Mouse (Mus musculus): ENCODE data around the gene Rab8b. TPM values are rescaled to one million over a fixed set of nuclear protein-coding genes. Genes with fewer than 3 reads are reported as not detected.

Gene Rab8b
- polyA plus RNA-seq, 1 experiment from 2014 or later: 27.6 TPM

DNA sequence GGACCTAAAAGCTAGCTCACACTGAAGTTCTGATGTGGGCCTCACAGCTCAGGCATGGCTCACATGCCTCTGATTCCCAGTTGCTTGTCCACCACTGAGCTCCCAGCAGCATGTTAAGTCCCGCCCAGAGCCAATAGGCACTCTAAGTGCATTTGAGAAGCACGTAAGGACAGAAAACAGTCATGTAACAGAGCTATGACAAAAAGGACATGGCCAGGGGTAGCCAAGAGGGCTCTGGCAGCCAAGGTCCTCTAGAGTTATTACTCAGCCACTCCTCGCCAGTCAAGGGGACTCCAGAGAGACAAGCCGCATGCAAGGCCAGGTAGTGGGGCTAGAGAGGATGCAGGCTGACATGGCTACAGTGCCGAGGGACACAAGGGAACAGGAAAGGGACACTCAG is 60.0 kb downstream of the Rab8b start:
- no peak for DNase-seq
- Histone ChIP-seq H3K9me3 (ENCODE audit: control insufficient read depth, low read length) (no peaks in the 10 kb centered on the region), H3K4me1 (ENCODE audit: control insufficient read depth, insufficient read depth, low read length) (no peaks in the 10 kb centered on the region), H3K9ac (replicated peaks; ENCODE audit: low read length) (no peak overlapping the region), H3K4me3 (replicated peaks; ENCODE audit: low read depth, low read length) (no peak overlapping the region), H3K27ac (replicated peaks; ENCODE audit: low read depth, low read length) (no peak overlapping the region), H3K4me2 (ENCODE audit: low read length) (no peak overlapping the region), H3K27me3 (ENCODE audit: control insufficient read depth, insufficient read depth, low read length) (no peaks in the 10 kb centered on the region), H3K36me3 (ENCODE audit: control insufficient read depth, insufficient read depth, low read length) (peaks cover 19% of the 10 kb centered on the region)
- 87% methylated on average over 5 of the region's 5 CpGs for WGBS
- no peak for ATAC-seq (ENCODE audit: low FRiP score, low TSS enrichment)

DNA sequence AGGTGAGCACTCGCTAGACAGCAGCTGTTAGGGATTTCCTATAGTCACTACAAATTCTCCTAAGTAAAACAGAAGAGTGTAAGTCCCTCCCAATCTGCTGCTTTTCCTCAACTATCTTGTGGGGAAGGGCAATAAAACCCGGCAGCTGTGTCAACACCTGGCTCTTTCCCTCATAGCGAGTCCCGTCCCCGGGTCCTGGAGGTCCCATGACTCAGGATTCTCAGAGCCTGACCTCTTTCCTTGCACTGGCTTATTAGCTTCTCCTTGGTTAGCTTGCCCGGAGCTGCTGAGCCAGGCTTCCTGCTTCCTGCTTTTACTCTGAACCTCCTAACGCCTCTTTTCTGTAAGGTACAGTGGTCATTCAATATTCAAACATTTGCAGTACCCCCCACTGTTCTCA is 63.6 kb downstream of the Rab8b start:
- WGBS: 81% methylated on average over 7 of the region's 7 CpGs
- no peaks in the 10 kb centered on the region for H3K27me3 ChIP-seq (ENCODE audit: control insufficient read depth, insufficient read depth, low read length)

DNA sequence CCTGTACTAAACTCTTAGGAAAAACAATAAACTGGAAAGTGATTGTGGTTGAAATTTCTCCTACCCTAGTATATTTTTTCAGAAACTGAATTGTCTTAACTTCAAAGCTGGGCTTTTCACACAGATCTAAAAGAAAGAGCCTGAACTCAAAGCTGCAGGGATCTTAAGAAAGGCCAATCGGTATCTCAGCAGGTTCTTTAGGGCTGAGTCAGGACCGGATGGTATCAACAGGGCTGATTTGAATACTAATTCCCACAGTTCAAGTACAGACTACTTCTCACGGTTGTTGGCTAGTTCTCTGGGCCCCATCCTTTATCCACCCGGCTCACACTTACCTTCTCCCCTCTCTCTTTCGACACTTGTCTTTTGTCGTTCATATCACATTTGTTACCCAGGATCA is 66.9 kb downstream of the Rab8b start:
- Histone ChIP-seq H3K9me3 (ENCODE audit: control insufficient read depth, low read length) (no peaks in the 10 kb centered on the region), H3K4me2 (ENCODE audit: low read length) (no peak overlapping the region), H3K36me3 (ENCODE audit: control insufficient read depth, insufficient read depth, low read length) (peaks cover 7% of the 10 kb centered on the region), H3K27ac (replicated peaks; ENCODE audit: low read depth, low read length) (no peak overlapping the region), H3K4me1 (ENCODE audit: control insufficient read depth, insufficient read depth, low read length) (no peaks in the 10 kb centered on the region), H3K4me3 (replicated peaks; ENCODE audit: low read depth, low read length) (no peak overlapping the region), H3K27me3 (ENCODE audit: control insufficient read depth, insufficient read depth, low read length) (no peaks in the 10 kb centered on the region), H3K9ac (replicated peaks; ENCODE audit: low read length) (no peak overlapping the region)
- DNase-seq (no peak), ATAC-seq (ENCODE audit: low FRiP score, low TSS enrichment) (no peak)
- 31% methylated on average over 6 of the region's 6 CpGs for WGBS

More for the DNA sequence above, 63.6 kb downstream of the Rab8b start:
- Histone ChIP-seq H3K9ac (replicated peaks; ENCODE audit: low read length) (no peak overlapping the region), H3K9me3 (ENCODE audit: control insufficient read depth, low read length) (no peaks in the 10 kb centered on the region), H3K4me1 (ENCODE audit: control insufficient read depth, insufficient read depth, low read length) (no peaks in the 10 kb centered on the region), H3K27ac (replicated peaks; ENCODE audit: low read depth, low read length) (no peak overlapping the region), H3K4me3 (replicated peaks; ENCODE audit: low read depth, low read length) (no peak overlapping the region), H3K36me3 (ENCODE audit: control insufficient read depth, insufficient read depth, low read length) (peaks cover 22% of the 10 kb centered on the region), H3K4me2 (ENCODE audit: low read length) (no peak overlapping the region)
- DNase-seq (no peak), ATAC-seq (ENCODE audit: low FRiP score, low TSS enrichment) (no peak)

DNA sequence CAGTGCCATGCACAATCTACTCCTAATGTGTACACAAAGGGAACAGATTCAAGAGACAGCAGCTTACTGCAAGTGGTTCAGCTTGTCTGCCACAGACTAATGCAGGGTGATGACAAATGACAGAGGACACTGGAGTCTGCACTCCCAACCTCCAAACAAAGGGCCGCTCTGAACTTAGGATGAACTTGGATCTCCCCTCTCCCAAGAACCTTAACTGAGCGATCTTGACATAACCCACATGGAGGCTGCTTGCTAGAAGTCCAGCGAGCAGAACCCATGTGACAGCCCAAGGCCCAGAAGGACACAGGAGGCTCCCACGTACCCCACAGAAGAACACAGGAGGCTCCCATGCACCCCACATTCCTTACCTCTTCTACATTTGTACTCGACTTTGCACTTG is 68.5 kb downstream of the Rab8b start:
- 91% methylated on average over 5 of the region's 5 CpGs for WGBS
- Histone ChIP-seq H3K36me3 (ENCODE audit: control insufficient read depth, insufficient read depth, low read length) (peaks cover 23% of the 10 kb centered on the region), H3K4me2 (ENCODE audit: low read length) (no peak overlapping the region), H3K27me3 (ENCODE audit: control insufficient read depth, insufficient read depth, low read length) (no peaks in the 10 kb centered on the region), H3K4me3 (replicated peaks; ENCODE audit: low read depth, low read length) (no peak overlapping the region), H3K4me1 (ENCODE audit: control insufficient read depth, insufficient read depth, low read length) (no peaks in the 10 kb centered on the region), H3K27ac (replicated peaks; ENCODE audit: low read depth, low read length) (no peak overlapping the region), H3K9ac (replicated peaks; ENCODE audit: low read length) (no peak overlapping the region), H3K9me3 (ENCODE audit: control insufficient read depth, low read length) (no peaks in the 10 kb centered on the region)
- no peak for ATAC-seq (ENCODE audit: low FRiP score, low TSS enrichment)
- no peak for DNase-seq

DNA sequence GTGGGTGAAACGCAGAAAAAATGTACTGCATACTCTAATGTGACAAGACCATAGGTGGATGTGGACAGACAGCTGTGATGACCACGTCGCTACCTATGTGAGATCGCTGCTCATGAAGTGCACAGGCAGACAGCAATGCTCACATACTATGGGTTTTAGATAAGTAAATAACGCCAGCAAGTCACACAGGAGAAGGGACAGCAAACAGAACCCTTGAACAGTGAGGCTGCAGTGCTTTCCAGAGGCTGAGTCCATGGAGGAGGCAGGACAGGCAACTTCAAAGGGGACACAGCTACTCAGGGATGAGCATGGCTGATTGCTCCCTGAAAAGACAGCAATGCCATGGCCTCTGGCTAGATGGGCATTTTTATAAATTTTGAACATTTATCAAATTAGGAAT is 72.7 kb downstream of the Rab8b start:
- Histone ChIP-seq H3K4me2 (ENCODE audit: low read length) (no peak overlapping the region), H3K4me1 (ENCODE audit: control insufficient read depth, insufficient read depth, low read length) (no peaks in the 10 kb centered on the region), H3K4me3 (replicated peaks; ENCODE audit: low read depth, low read length) (no peak overlapping the region), H3K9me3 (ENCODE audit: control insufficient read depth, low read length) (no peaks in the 10 kb centered on the region), H3K36me3 (ENCODE audit: control insufficient read depth, insufficient read depth, low read length) (peaks cover 26% of the 10 kb centered on the region), H3K27me3 (ENCODE audit: control insufficient read depth, insufficient read depth, low read length) (no peaks in the 10 kb centered on the region), H3K9ac (replicated peaks; ENCODE audit: low read length) (no peak overlapping the region), H3K27ac (replicated peaks; ENCODE audit: low read depth, low read length) (no peak overlapping the region)
- DNase-seq: no peak
- no peak for ATAC-seq (ENCODE audit: low FRiP score, low TSS enrichment)
- 95% methylated on average over 5 of the region's 5 CpGs for WGBS

DNA sequence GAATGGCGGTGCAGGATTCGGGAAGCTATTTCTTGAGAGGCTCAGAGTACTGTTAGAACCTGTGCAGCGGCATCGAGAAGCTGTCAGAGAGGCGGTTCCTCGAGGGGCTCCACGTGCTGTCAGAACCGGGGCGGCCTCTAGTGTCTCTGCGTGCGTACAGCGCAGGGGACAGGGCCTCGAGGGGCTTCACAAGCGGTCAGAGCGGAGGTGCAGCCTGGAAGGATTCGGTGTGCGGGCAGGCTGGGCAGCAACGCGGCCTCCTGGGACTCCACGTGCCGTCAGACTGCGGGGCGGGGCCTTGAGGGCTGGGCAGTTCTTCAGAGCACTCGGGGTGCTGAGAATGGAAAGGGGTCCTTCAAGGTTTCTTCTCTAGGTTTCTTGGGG is 84.4 kb downstream of the Rab8b start:
- under 1% methylated on average over 24 of the region's 24 CpGs for WGBS
- H3K27ac ChIP-seq (replicated peaks; ENCODE audit: low read depth, low read length): no peak overlapping the region

DNA sequence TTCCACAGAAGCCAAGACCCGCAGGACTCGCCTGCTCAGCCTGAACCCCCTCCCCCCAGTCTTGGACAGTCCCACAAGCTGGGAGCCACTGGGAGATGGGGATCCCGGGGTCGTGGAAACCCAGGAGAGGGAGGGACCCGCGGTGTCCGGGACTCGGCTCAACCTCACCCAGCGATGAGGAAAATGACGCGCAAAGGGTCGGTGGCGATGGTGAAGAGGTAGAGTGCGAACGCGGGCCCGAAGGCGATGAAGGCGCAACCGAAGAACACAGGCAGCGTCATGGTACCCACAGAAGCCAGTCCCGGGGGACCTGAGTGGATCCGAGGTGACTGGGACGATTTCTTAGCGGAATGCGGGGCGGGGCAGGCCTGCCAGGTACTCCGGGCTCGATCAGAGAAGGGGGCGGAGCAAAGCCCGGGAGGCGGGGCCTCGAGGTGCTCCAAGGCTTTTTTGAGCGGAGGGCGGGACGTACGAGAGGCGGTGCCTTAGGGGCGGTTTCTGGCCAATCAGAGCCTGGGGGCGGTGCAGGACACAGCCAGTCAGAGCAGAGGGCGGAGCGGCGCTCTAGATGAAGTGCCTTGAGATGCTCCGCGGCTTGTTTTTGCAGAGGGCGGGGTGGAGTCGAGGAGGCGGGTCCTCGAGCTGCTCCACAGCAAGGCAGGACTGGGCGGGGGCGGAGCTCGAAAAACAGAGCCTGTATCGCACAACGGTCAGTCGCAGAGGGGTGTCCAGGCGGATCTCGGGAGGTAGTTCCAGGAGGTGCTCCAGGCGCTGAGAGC is 85.0 kb downstream of the Rab8b start, which contains the start of gene Aph1c:
Gene Aph1c (minus strand): TSS at position 409 of the 779 bp plus-strand sequence.
- DNase-seq (peak; percentile 99), ATAC-seq (ENCODE audit: low FRiP score, low TSS enrichment) (peak; percentile 100)
- no peaks in the 10 kb centered on the region for H3K9me3 ChIP-seq (ENCODE audit: control insufficient read depth, low read length)
- peak within 1 kb of the TSS; percentile 98 for H3K4me2 ChIP-seq (ENCODE audit: low read length)
- H3K27me3 ChIP-seq (ENCODE audit: control insufficient read depth, insufficient read depth, low read length): peaks cover 4% of the 10 kb centered on the region; the same call in 1 of the 2 replicates
- under 1% methylated on average over 58 of the region's 58 CpGs for WGBS
- peak within 1 kb of the TSS; percentile 47 for H3K9ac ChIP-seq (replicated peaks; ENCODE audit: low read length)
- H3K27ac ChIP-seq (replicated peaks; ENCODE audit: low read depth, low read length): no peak within 1 kb of the TSS
- peak within 1 kb of the TSS; percentile 63 for H3K4me3 ChIP-seq (replicated peaks; ENCODE audit: low read depth, low read length)
- H3K36me3 ChIP-seq (ENCODE audit: control insufficient read depth, insufficient read depth, low read length): no peaks in the 10 kb centered on the region
- peaks cover 12% of the 10 kb centered on the region for H3K4me1 ChIP-seq (ENCODE audit: control insufficient read depth, insufficient read depth, low read length)

More for the DNA sequence above, 84.4 kb downstream of the Rab8b start:
- Histone ChIP-seq H3K36me3 (ENCODE audit: control insufficient read depth, insufficient read depth, low read length) (no peaks in the 10 kb centered on the region), H3K4me3 (replicated peaks; ENCODE audit: low read depth, low read length) (peak overlapping the region; percentile 63), H3K4me1 (ENCODE audit: control insufficient read depth, insufficient read depth, low read length) (peaks cover 12% of the 10 kb centered on the region), H3K9me3 (ENCODE audit: control insufficient read depth, low read length) (no peaks in the 10 kb centered on the region), H3K27me3 (ENCODE audit: control insufficient read depth, insufficient read depth, low read length) (peaks cover 4% of the 10 kb centered on the region; the same call in 1 of the 2 replicates), H3K9ac (replicated peaks; ENCODE audit: low read length) (peak overlapping the region; percentile 42), H3K4me2 (ENCODE audit: low read length) (peak overlapping the region; percentile 98)
- peak; percentile 79 for ATAC-seq (ENCODE audit: low FRiP score, low TSS enrichment)
- no peak for DNase-seq

DNA sequence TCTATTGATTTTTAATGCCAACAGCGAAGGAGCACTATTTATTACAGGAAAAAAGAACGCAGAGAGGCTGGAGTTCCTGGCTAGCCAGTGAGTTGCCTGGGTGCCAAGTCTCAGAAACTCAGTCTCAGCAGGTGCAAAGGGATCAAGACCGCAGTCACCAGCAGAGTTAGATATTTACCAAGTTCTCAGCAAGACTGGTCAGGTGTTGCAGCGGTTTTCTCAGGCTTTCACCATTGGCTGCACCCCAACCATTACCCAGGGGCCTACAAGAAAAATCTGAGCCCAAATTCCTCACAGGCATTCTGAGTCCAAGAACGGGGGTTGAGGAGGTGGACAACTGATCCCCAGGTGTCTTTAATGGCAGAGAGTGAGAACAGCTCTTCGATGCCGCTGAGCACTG is 85.6 kb downstream of the Rab8b start:
- peaks cover 12% of the 10 kb centered on the region for H3K4me1 ChIP-seq (ENCODE audit: control insufficient read depth, insufficient read depth, low read length)
- no peaks in the 10 kb centered on the region for H3K9me3 ChIP-seq (ENCODE audit: control insufficient read depth, low read length)
- DNase-seq: no peak
- peaks cover 4% of the 10 kb centered on the region; the same call in 1 of the 2 replicates for H3K27me3 ChIP-seq (ENCODE audit: control insufficient read depth, insufficient read depth, low read length)
- no peak for ATAC-seq (ENCODE audit: low FRiP score, low TSS enrichment)
- 17% methylated on average over 7 of the region's 7 CpGs for WGBS
- no peak overlapping the region for H3K27ac ChIP-seq (replicated peaks; ENCODE audit: low read depth, low read length)
- peak overlapping the region; percentile 63 for H3K4me3 ChIP-seq (replicated peaks; ENCODE audit: low read depth, low read length)
- peak overlapping the region; percentile 98 for H3K4me2 ChIP-seq (ENCODE audit: low read length)
- peak overlapping the region; percentile 47; the same call in 1 of the 2 replicates for H3K9ac ChIP-seq (replicated peaks; ENCODE audit: low read length)
- no peaks in the 10 kb centered on the region for H3K36me3 ChIP-seq (ENCODE audit: control insufficient read depth, insufficient read depth, low read length)

DNA sequence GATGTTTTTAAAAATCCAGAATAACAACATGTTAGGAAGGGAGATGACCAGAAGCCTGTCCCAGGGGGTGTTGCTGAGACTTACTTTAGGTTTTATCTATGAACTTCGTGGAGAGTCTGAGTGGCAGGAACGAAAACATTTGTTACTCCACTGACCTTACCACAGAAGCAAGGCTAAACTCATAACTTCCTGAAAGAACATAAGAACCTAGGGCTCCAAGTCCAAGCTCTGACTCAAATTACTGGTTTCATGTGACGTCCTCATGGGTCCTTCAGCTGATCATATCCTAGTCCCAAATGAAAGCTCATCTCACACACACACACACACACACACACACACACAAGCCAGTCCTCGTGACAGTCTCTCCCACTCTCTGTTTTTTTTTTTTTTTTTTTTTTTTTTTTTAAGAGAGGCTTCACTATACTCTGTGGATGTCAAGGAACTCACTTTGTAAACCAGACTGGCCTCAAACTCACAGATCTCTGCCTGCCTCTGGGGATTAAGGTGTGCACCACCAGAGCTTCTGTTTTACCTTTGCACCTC is 87.0 kb downstream of the Rab8b start:
- WGBS: 84% methylated on average over 4 of the region's 4 CpGs
- DNase-seq (no peak), ATAC-seq (ENCODE audit: low FRiP score, low TSS enrichment) (no peak)

More for the DNA sequence above, 87.0 kb downstream of the Rab8b start:
- H3K27me3 ChIP-seq (ENCODE audit: control insufficient read depth, insufficient read depth, low read length): peaks cover 4% of the 10 kb centered on the region; the same call in 1 of the 2 replicates
- no peak overlapping the region for H3K4me3 ChIP-seq (replicated peaks; ENCODE audit: low read depth, low read length)
- no peak overlapping the region for H3K27ac ChIP-seq (replicated peaks; ENCODE audit: low read depth, low read length)
- H3K36me3 ChIP-seq (ENCODE audit: control insufficient read depth, insufficient read depth, low read length): no peaks in the 10 kb centered on the region
- H3K4me2 ChIP-seq (ENCODE audit: low read length): no peak overlapping the region
- H3K9me3 ChIP-seq (ENCODE audit: control insufficient read depth, low read length): no peaks in the 10 kb centered on the region
- no peak overlapping the region for H3K9ac ChIP-seq (replicated peaks; ENCODE audit: low read length)
- peaks cover 12% of the 10 kb centered on the region for H3K4me1 ChIP-seq (ENCODE audit: control insufficient read depth, insufficient read depth, low read length)
